Mouse (Mus musculus) G1E-ER4 (cell line): ENCODE measurements around the gene Wwtr1. TPM values are rescaled to one million over a fixed set of nuclear protein-coding genes. Genes with fewer than 3 reads are reported as not detected.

Experiments used
- GATA1 ChIP-seq: IDR thresholded peaks from one replicate; pipeline ENCODE4 v1.8.0; 2012; ENCODE audit warnings: low read length, inconsistent platforms
- polyA plus RNA-seq: library from polyadenylated mRNA; stranded (reverse); fragments of >175 nt; gene quantifications from 2 replicates; pipeline ENCODE4 v1.2.3, GENCODE M21; 2012

Gene Wwtr1
- polyA plus RNA-seq, 1 experiment: not detected

- TF ChIP-seq GATA1: no peak
Measured at GRCm38 (mm10) chr3:57541205-57541604, 34.5 kb downstream of the Wwtr1 start.

GRCm38 (mm10) chr3:57540474-57540873, 35.2 kb downstream of the Wwtr1 start:
- TF ChIP-seq GATA1: no peak

GRCm38 (mm10) chr3:57535483-57536185, 40.1 kb downstream of the Wwtr1 start:
- no peak for TF ChIP-seq GATA1

GRCm38 (mm10) chr3:57534450-57534849, 41.3 kb downstream of the Wwtr1 start:
- no peak for TF ChIP-seq GATA1

GRCm38 (mm10) chr3:57533876-57534275, 41.8 kb downstream of the Wwtr1 start:
- TF ChIP-seq GATA1: no peak

- TF ChIP-seq GATA1: no peak
Measured at GRCm38 (mm10) chr3:57532991-57533725, 42.6 kb downstream of the Wwtr1 start.

- TF ChIP-seq GATA1: no peak
Measured at GRCm38 (mm10) chr3:57530836-57531235, 44.9 kb downstream of the Wwtr1 start.

GRCm38 (mm10) chr3:57530221-57530620, 45.5 kb downstream of the Wwtr1 start:
- no peak for TF ChIP-seq GATA1

GRCm38 (mm10) chr3:57527154-57527553, 48.6 kb downstream of the Wwtr1 start:
- no peak for TF ChIP-seq GATA1

GRCm38 (mm10) chr3:57523093-57523492, 52.6 kb downstream of the Wwtr1 start:
- TF ChIP-seq GATA1: no peak

GRCm38 (mm10) chr3:57521876-57522275, 53.8 kb downstream of the Wwtr1 start:
- no peak for TF ChIP-seq GATA1

- no peak for TF ChIP-seq GATA1
Measured at GRCm38 (mm10) chr3:57519995-57520394, 55.7 kb downstream of the Wwtr1 start.

- no peak for TF ChIP-seq GATA1
Measured at GRCm38 (mm10) chr3:57516146-57516545, 59.6 kb downstream of the Wwtr1 start.

- no peak for TF ChIP-seq GATA1
Measured at GRCm38 (mm10) chr3:57515044-57515443, 60.7 kb downstream of the Wwtr1 start.

GRCm38 (mm10) chr3:57511816-57512586, 63.7 kb downstream of the Wwtr1 start:
- no peak for TF ChIP-seq GATA1
